21 mouse cellular contexts compared by ENCODE assay signal in genomic region chr13:47266411-47266810, GRCm38 (mm10).
DNase-seq lines count a peak whose midpoint lies in the region; ATAC-seq and TF ChIP-seq lines count a peak whose summit lies in the region.
"Had no signal": no experiment of that assay in that cellular context is flagged by ENCODE, and none has a peak within 500 bp of the region (broad histone marks: within the 10 kb centered on the region; RNA-seq: fewer than 3 reads in every experiment).

No protein-coding gene starts in this region.

- ATAC-seq in liver, embryonic 12.5 days, result no peak
- peak; percentile 89 for ATAC-seq in liver, postnatal 0 days
- ATAC-seq: activated CD4-positive, CD25-positive, alpha-beta regulatory T cell, adult 4 months; CD4-positive, CD25-positive, alpha-beta regulatory T cell, adult 4 months; Patski had no signal

- no peaks in the 10 kb centered on the region for H3K79me2 ChIP-seq in liver, adult 2 months (ENCODE audit: control insufficient read depth, insufficient read depth, low read length)

- no peak overlapping the region for H3K4me2 ChIP-seq in liver, embryonic 12.5 days
- no peak overlapping the region for H3K4me2 ChIP-seq in liver, postnatal 0 days (ENCODE audit: low read depth, low read length)

- TF ChIP-seq POLR2A in liver, adult 2 months (IDR thresholded peaks at IDR 0.05; ENCODE audit: extremely low read depth, insufficient read depth, low read length), result no peak

- intact Hi-C loops in gastrocnemius, adult 2 months (cut with DNase I), result no loop called here
- intact Hi-C loops in heart, postnatal 36 days (cut with DNase I), result no loop called here

- no peaks in the 10 kb centered on the region for H3K27me3 ChIP-seq in liver, adult 2 months (ENCODE audit: control insufficient read depth, insufficient read depth, low read length)
- no peaks in the 10 kb centered on the region for H3K27me3 ChIP-seq in liver, embryonic 12.5 days (replicated peaks)
- H3K27me3 ChIP-seq in liver, postnatal 0 days (ENCODE audit: insufficient read depth, low read length), result no peaks in the 10 kb centered on the region
- H3K27me3 ChIP-seq: Patski had no signal

- WGBS in liver, adult 2 months, result 25% methylated on average over 7 of the region's 7 CpGs
- WGBS in liver, embryonic 12.5 days (ENCODE audit: insufficient replicate concordance), result 77% methylated on average over 7 of the region's 7 CpGs
- WGBS in liver, postnatal 0 days (ENCODE audit: insufficient replicate concordance), result 68% methylated on average over 7 of the region's 7 CpGs

- no peak overlapping the region for H3K9ac ChIP-seq in liver, adult 2 months (ENCODE audit: low read depth, low read length)
- H3K9ac ChIP-seq in liver, embryonic 12.5 days, result no peak overlapping the region
- H3K9ac ChIP-seq in liver, postnatal 0 days (replicated peaks), result no peak overlapping the region

- no peak for TF ChIP-seq CTCF in gastrocnemius, adult 2 months (IDR thresholded peaks at IDR 0.05)
- no peak for TF ChIP-seq CTCF in liver, adult 2 months (IDR thresholded peaks at IDR 0.05; ENCODE audit: low read depth, low read length)
- no peak for TF ChIP-seq CTCF in liver, postnatal 0 days (IDR thresholded peaks at IDR 0.05; ENCODE audit: low read depth)

- peak overlapping the region; percentile 50 for H3K27ac ChIP-seq in gastrocnemius, adult 2 months
- no peak overlapping the region for H3K27ac ChIP-seq in liver, adult 2 months (replicated peaks; ENCODE audit: insufficient read depth, low read depth, low read length)
- H3K27ac ChIP-seq in liver, embryonic 12.5 days, result no peak overlapping the region
- peak overlapping the region; percentile 36 for H3K27ac ChIP-seq in liver, postnatal 0 days (ENCODE audit: low read depth)

- H3K4me1 ChIP-seq in liver, adult 2 months (ENCODE audit: control insufficient read depth, insufficient read depth, low read length), result no peaks in the 10 kb centered on the region
- H3K4me1 ChIP-seq in liver, embryonic 12.5 days, result no peaks in the 10 kb centered on the region
- no peaks in the 10 kb centered on the region for H3K4me1 ChIP-seq in liver, postnatal 0 days (ENCODE audit: insufficient read depth)

- no peaks in the 10 kb centered on the region for H3K9me3 ChIP-seq in liver, embryonic 12.5 days (replicated peaks)
- H3K9me3 ChIP-seq in liver, postnatal 0 days (ENCODE audit: low read length), result no peaks in the 10 kb centered on the region
- H3K9me3 ChIP-seq: G1E had no signal

- H3K36me3 ChIP-seq in liver, adult 2 months (ENCODE audit: control insufficient read depth, insufficient read depth, low read length), result no peaks in the 10 kb centered on the region
- no peaks in the 10 kb centered on the region for H3K36me3 ChIP-seq in liver, embryonic 12.5 days
- no peaks in the 10 kb centered on the region for H3K36me3 ChIP-seq in liver, postnatal 0 days (replicated peaks; ENCODE audit: insufficient read depth, low read length)
- H3K36me3 ChIP-seq: G1E had no signal

- TF ChIP-seq EP300 in liver, postnatal 0 days (IDR thresholded peaks at IDR 0.05; ENCODE audit: low read depth), result peak; percentile 26; the same call in 1 of the 2 replicates

- no peak overlapping the region for H3K4me3 ChIP-seq in gastrocnemius, adult 2 months
- H3K4me3 ChIP-seq in liver, adult 2 months (ENCODE audit: insufficient read depth, low read depth, low read length), result no peak overlapping the region
- H3K4me3 ChIP-seq in liver, embryonic 12.5 days, result no peak overlapping the region
- no peak overlapping the region for H3K4me3 ChIP-seq in liver, postnatal 0 days (ENCODE audit: low read depth, low read length)

- no peak for DNase-seq in gastrocnemius, adult 2 months
- DNase-seq in gastrocnemius, postnatal 25 days, result no peak
- peak; percentile 80 for DNase-seq in heart, adult 11 months
- no peak for DNase-seq in heart, postnatal 36 days
- DNase-seq in liver, adult 2 months (ENCODE audit: extremely low read depth, low read depth, low spot score), result peak; percentile 31
- DNase-seq in liver, postnatal 0 days, result peak; percentile 70
- no peak for DNase-seq in liver
- DNase-seq: adrenal gland, adult 2 months; adrenal gland, adult 8-10 months; adrenal gland, postnatal 10 days; adrenal gland, postnatal 14 days; adrenal gland, postnatal 25 days; adrenal gland, postnatal 36 days; B cell, adult 2 months; cerebellum, adult 11 months; cerebellum, adult 11-12 months had no signal

Comparison
In these comparisons a context has a peak if more than half of its experiments do, and no peak if none do; other contexts are left out.
1. DNase-seq: peak in heart, adult 11 months (single experiment), liver, adult 2 months (single experiment) and liver, postnatal 0 days (single experiment); none in gastrocnemius, adult 2 months (single experiment), gastrocnemius, postnatal 25 days (single experiment), heart, postnatal 36 days (0 of 2) and liver (single experiment).
2. H3K27ac ChIP-seq: peak in gastrocnemius, adult 2 months (single experiment) and liver, postnatal 0 days (single experiment); none in liver, adult 2 months (single experiment) and liver, embryonic 12.5 days (single experiment).